Mouse (Mus musculus): ENCODE results near the gene Efcab6. TPM values are rescaled to one million over a fixed set of nuclear protein-coding genes. Genes with fewer than 3 reads are reported as not detected.

Gene Efcab6
- polyA plus RNA-seq, 1 experiment from 2014 or later: 0.55 TPM

DNA sequence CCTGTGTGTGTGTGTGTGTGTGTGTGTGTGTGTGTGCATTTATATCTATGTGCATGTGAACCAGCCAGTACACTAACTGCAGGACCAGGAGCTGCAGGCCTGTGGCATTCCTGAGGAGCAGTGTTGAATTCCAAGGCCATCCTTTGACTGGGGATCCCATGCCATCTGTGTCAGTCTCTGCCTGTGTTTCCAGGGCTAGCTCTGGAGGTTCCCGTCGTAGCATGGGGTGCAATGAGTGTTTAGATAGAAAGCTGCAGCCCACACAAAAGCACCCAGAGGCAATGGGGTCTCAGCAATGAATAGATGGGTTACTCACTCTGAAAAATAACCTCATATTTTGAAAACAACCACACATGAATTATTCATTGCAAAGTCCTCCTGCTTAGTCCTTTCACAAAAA lies 126.7 kb downstream of the Efcab6 start:
- WGBS: 39% methylated on average over 2 of the region's 2 CpGs

GRCm38 (mm10) chr15:83936506-83936905 lies 128.7 kb downstream of the Efcab6 start:
- Histone ChIP-seq H3K4me2 (ENCODE audit: low read depth, low read length) (no peak overlapping the region), H3K27me3 (ENCODE audit: control insufficient read depth, insufficient read depth, low read length) (no peaks in the 10 kb centered on the region), H3K27ac (ENCODE audit: low read depth, low read length) (no peak overlapping the region), H3K4me1 (ENCODE audit: control insufficient read depth, insufficient read depth, low read length) (no peaks in the 10 kb centered on the region), H3K9me3 (ENCODE audit: control insufficient read depth, low read length) (no peaks in the 10 kb centered on the region), H3K4me3 (ENCODE audit: low read depth, low read length) (no peak overlapping the region), H3K9ac (replicated peaks; ENCODE audit: low read depth, low read length) (no peak overlapping the region), H3K36me3 (ENCODE audit: control insufficient read depth, insufficient read depth, low read length) (no peaks in the 10 kb centered on the region)
- no peak for ATAC-seq (ENCODE audit: low read depth)
- WGBS: 91% methylated on average over 4 of the region's 4 CpGs

More for the DNA sequence above, 126.7 kb downstream of the Efcab6 start:
- H3K4me2 ChIP-seq (ENCODE audit: low read depth, low read length): no peak overlapping the region
- no peaks in the 10 kb centered on the region for H3K27me3 ChIP-seq (ENCODE audit: control insufficient read depth, insufficient read depth, low read length)
- H3K9me3 ChIP-seq (ENCODE audit: control insufficient read depth, low read length): no peaks in the 10 kb centered on the region
- H3K4me1 ChIP-seq (ENCODE audit: control insufficient read depth, insufficient read depth, low read length): no peaks in the 10 kb centered on the region
- H3K4me3 ChIP-seq (ENCODE audit: low read depth, low read length): no peak overlapping the region
- no peaks in the 10 kb centered on the region for H3K36me3 ChIP-seq (ENCODE audit: control insufficient read depth, insufficient read depth, low read length)
- no peak for ATAC-seq (ENCODE audit: low read depth)
- no peak overlapping the region for H3K9ac ChIP-seq (replicated peaks; ENCODE audit: low read depth, low read length)
- no peak overlapping the region for H3K27ac ChIP-seq (ENCODE audit: low read depth, low read length)

DNA sequence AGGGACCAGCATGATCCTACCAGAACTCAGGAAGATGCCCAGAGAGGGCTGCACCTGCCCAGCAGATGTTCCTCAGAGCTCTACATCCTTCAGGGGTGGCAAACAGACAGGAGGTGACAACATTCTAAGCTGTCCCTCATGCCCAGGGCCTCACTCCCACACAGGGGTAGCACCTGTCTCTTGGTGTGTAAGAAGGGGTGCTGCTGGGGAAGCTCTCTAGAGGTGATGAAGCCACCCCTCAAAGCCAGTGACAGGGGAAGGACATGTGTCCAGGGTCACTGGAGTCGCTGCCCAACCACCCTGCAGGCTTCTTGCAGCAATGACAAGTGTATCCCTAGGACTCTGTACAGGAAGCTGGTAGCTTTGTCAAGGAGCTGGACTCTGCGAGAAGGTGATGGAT lies 130.4 kb downstream of the Efcab6 start:
- no peak overlapping the region for H3K4me2 ChIP-seq (ENCODE audit: low read depth, low read length)
- H3K4me3 ChIP-seq (ENCODE audit: low read depth, low read length): no peak overlapping the region
- H3K9ac ChIP-seq (replicated peaks; ENCODE audit: low read depth, low read length): no peak overlapping the region
- ATAC-seq (ENCODE audit: low read depth): no peak
- no peaks in the 10 kb centered on the region for H3K36me3 ChIP-seq (ENCODE audit: control insufficient read depth, insufficient read depth, low read length)
- no peaks in the 10 kb centered on the region for H3K9me3 ChIP-seq (ENCODE audit: control insufficient read depth, low read length)
- H3K27ac ChIP-seq (ENCODE audit: low read depth, low read length): no peak overlapping the region
- H3K4me1 ChIP-seq (ENCODE audit: control insufficient read depth, insufficient read depth, low read length): no peaks in the 10 kb centered on the region
- H3K27me3 ChIP-seq (ENCODE audit: control insufficient read depth, insufficient read depth, low read length): no peaks in the 10 kb centered on the region
- WGBS: 64% methylated on average over 2 of the region's 2 CpGs

- Histone ChIP-seq H3K27me3 (ENCODE audit: control insufficient read depth, insufficient read depth, low read length) (no peaks in the 10 kb centered on the region), H3K9me3 (ENCODE audit: control insufficient read depth, low read length) (no peaks in the 10 kb centered on the region), H3K36me3 (ENCODE audit: control insufficient read depth, insufficient read depth, low read length) (no peaks in the 10 kb centered on the region), H3K9ac (replicated peaks; ENCODE audit: low read depth, low read length) (no peak overlapping the region), H3K4me3 (ENCODE audit: low read depth, low read length) (no peak overlapping the region), H3K4me2 (ENCODE audit: low read depth, low read length) (no peak overlapping the region), H3K27ac (ENCODE audit: low read depth, low read length) (no peak overlapping the region), H3K4me1 (ENCODE audit: control insufficient read depth, insufficient read depth, low read length) (no peaks in the 10 kb centered on the region)
- ATAC-seq (ENCODE audit: low read depth): no peak
- 62% methylated on average over 3 of the region's 3 CpGs for WGBS
These were observed 139.8 kb downstream of the Efcab6 start for GRCm38 (mm10) chr15:83925338-83925737.

GRCm38 (mm10) chr15:83924656-83925055 lies 140.5 kb downstream of the Efcab6 start:
- Histone ChIP-seq H3K9ac (replicated peaks; ENCODE audit: low read depth, low read length) (no peak overlapping the region), H3K4me2 (ENCODE audit: low read depth, low read length) (no peak overlapping the region), H3K9me3 (ENCODE audit: control insufficient read depth, low read length) (no peaks in the 10 kb centered on the region), H3K27me3 (ENCODE audit: control insufficient read depth, insufficient read depth, low read length) (no peaks in the 10 kb centered on the region), H3K36me3 (ENCODE audit: control insufficient read depth, insufficient read depth, low read length) (no peaks in the 10 kb centered on the region), H3K27ac (ENCODE audit: low read depth, low read length) (no peak overlapping the region), H3K4me1 (ENCODE audit: control insufficient read depth, insufficient read depth, low read length) (no peaks in the 10 kb centered on the region), H3K4me3 (ENCODE audit: low read depth, low read length) (no peak overlapping the region)
- WGBS: 33% methylated on average over 4 of the region's 4 CpGs
- ATAC-seq (ENCODE audit: low read depth): no peak

GRCm38 (mm10) chr15:83915376-83915775 lies 149.8 kb downstream of the Efcab6 start:
- H3K27ac ChIP-seq (ENCODE audit: low read depth, low read length): no peak overlapping the region
- H3K36me3 ChIP-seq (ENCODE audit: control insufficient read depth, insufficient read depth, low read length): no peaks in the 10 kb centered on the region
- 92% methylated on average over 10 of the region's 10 CpGs for WGBS
- H3K4me1 ChIP-seq (ENCODE audit: control insufficient read depth, insufficient read depth, low read length): no peaks in the 10 kb centered on the region
- H3K27me3 ChIP-seq (ENCODE audit: control insufficient read depth, insufficient read depth, low read length): no peaks in the 10 kb centered on the region
- no peak overlapping the region for H3K9ac ChIP-seq (replicated peaks; ENCODE audit: low read depth, low read length)
- no peaks in the 10 kb centered on the region for H3K9me3 ChIP-seq (ENCODE audit: control insufficient read depth, low read length)
- ATAC-seq (ENCODE audit: low read depth): no peak
- H3K4me2 ChIP-seq (ENCODE audit: low read depth, low read length): no peak overlapping the region
- no peak overlapping the region for H3K4me3 ChIP-seq (ENCODE audit: low read depth, low read length)

GRCm38 (mm10) chr15:83913028-83913714 lies 152.0 kb downstream of the Efcab6 start:
- Histone ChIP-seq H3K4me2 (ENCODE audit: low read depth, low read length) (no peak overlapping the region), H3K36me3 (ENCODE audit: control insufficient read depth, insufficient read depth, low read length) (no peaks in the 10 kb centered on the region), H3K27ac (ENCODE audit: low read depth, low read length) (no peak overlapping the region), H3K27me3 (ENCODE audit: control insufficient read depth, insufficient read depth, low read length) (no peaks in the 10 kb centered on the region), H3K9ac (replicated peaks; ENCODE audit: low read depth, low read length) (no peak overlapping the region), H3K4me1 (ENCODE audit: control insufficient read depth, insufficient read depth, low read length) (no peaks in the 10 kb centered on the region), H3K4me3 (ENCODE audit: low read depth, low read length) (no peak overlapping the region), H3K9me3 (ENCODE audit: control insufficient read depth, low read length) (no peaks in the 10 kb centered on the region)
- no peak for ATAC-seq (ENCODE audit: low read depth)
- WGBS: 92% methylated on average over 14 of the region's 14 CpGs

GRCm38 (mm10) chr15:83906472-83906871 lies 158.7 kb downstream of the Efcab6 start:
- Histone ChIP-seq H3K9ac (replicated peaks; ENCODE audit: low read depth, low read length) (no peak overlapping the region), H3K27ac (ENCODE audit: low read depth, low read length) (no peak overlapping the region), H3K27me3 (ENCODE audit: control insufficient read depth, insufficient read depth, low read length) (no peaks in the 10 kb centered on the region), H3K4me1 (ENCODE audit: control insufficient read depth, insufficient read depth, low read length) (no peaks in the 10 kb centered on the region), H3K9me3 (ENCODE audit: control insufficient read depth, low read length) (no peaks in the 10 kb centered on the region), H3K4me3 (ENCODE audit: low read depth, low read length) (no peak overlapping the region), H3K36me3 (ENCODE audit: control insufficient read depth, insufficient read depth, low read length) (no peaks in the 10 kb centered on the region), H3K4me2 (ENCODE audit: low read depth, low read length) (no peak overlapping the region)
- 65% methylated on average over 13 of the region's 13 CpGs for WGBS
- ATAC-seq (ENCODE audit: low read depth): no peak

DNA sequence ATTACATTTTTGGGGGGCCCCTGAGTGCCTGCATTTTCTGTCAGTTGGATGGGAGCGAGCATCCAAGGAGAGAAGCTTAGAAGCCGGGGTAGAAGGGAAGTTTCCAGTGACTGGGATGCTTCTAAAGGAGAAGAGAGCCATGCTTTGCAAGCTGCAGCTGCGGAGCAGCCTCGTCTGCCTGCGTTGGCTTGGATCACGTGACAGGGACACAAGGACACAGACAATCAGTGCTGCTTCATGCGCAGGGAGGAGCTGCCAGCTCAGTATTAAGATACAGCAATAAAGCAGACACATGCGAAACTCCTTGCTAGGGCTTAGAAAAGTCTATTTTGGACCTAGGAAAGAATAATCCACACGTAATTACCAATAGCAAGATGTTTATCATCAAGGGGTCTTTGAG lies 167.9 kb downstream of the Efcab6 start:
- H3K27ac ChIP-seq (ENCODE audit: low read depth, low read length): no peak overlapping the region
- 50% methylated on average over 9 of the region's 9 CpGs for WGBS
- no peak overlapping the region for H3K4me2 ChIP-seq (ENCODE audit: low read depth, low read length)

More for the DNA sequence above, 167.9 kb downstream of the Efcab6 start:
- Histone ChIP-seq H3K9ac (replicated peaks; ENCODE audit: low read depth, low read length) (no peak overlapping the region), H3K9me3 (ENCODE audit: control insufficient read depth, low read length) (no peaks in the 10 kb centered on the region), H3K4me1 (ENCODE audit: control insufficient read depth, insufficient read depth, low read length) (no peaks in the 10 kb centered on the region), H3K36me3 (ENCODE audit: control insufficient read depth, insufficient read depth, low read length) (no peaks in the 10 kb centered on the region), H3K27me3 (ENCODE audit: control insufficient read depth, insufficient read depth, low read length) (no peaks in the 10 kb centered on the region), H3K4me3 (ENCODE audit: low read depth, low read length) (no peak overlapping the region)
- ATAC-seq (ENCODE audit: low read depth): no peak
